Mouse (Mus musculus) limb, embryonic 15.5 days (tissue): Measurements from ENCODE around the gene Axdnd1. TPM values are rescaled to one million over a fixed set of nuclear protein-coding genes. Genes with fewer than 3 reads are reported as not detected.

Experiments
- ATAC-seq: fragments of 200-750 bp; cut with Nextera tagmentation; 2 replicates; pipeline ENCODE4 v1.8.0; 2017; ENCODE audit warnings: low read depth, moderate TSS enrichment; ENCODE audit not compliant: insufficient number of reproducible peaks, low FRiP score, low TSS enrichment
- H3K27ac ChIP-seq: fragments of 300-500 bp; sonication (generic); 2 replicates; pipeline ENCODE4 v1.5.1; 2015; ENCODE audit warnings: moderate library complexity, mild to moderate bottlenecking, inconsistent platforms
- H3K27me3 ChIP-seq: fragments of 300-500 bp; sonication (generic); 2 replicates; pipeline ENCODE4 v1.6.1; 2015; ENCODE audit warnings: inconsistent platforms
- H3K36me3 ChIP-seq: fragments of 300-500 bp; sonication (generic); 2 replicates; pipeline ENCODE4 v1.6.1; 2015; ENCODE audit warnings: inconsistent platforms
- H3K4me1 ChIP-seq: fragments of 300-500 bp; sonication (generic); 2 replicates; pipeline ENCODE4 v1.6.1; 2015; ENCODE audit warnings: inconsistent platforms
- H3K4me2 ChIP-seq: fragments of 300-500 bp; sonication (generic); 2 replicates; pipeline ENCODE4 v1.6.1; 2015; ENCODE audit warnings: mild to moderate bottlenecking, inconsistent platforms
- H3K4me3 ChIP-seq: fragments of 300-500 bp; sonication (generic); 2 replicates; pipeline ENCODE4 v1.5.1; 2015; ENCODE audit warnings: mild to moderate bottlenecking, inconsistent platforms
- H3K9ac ChIP-seq: fragments of 300-500 bp; sonication (generic); 2 replicates; pipeline ENCODE4 v1.6.1; 2015; ENCODE audit warnings: inconsistent platforms
- H3K9me3 ChIP-seq: fragments of 300-500 bp; sonication (generic); 2 replicates; pipeline ENCODE4 v1.6.1; 2016; ENCODE audit warnings: inconsistent platforms
- WGBS: fragments of 180-500 bp; shearing (Covaris S2); methylation state at CpG from one replicate; pipeline ENCODE4 v1.1.7; 2015; 5-methylcytosine and 5-hydroxymethylcytosine counted together
- polyA plus RNA-seq: library from polyadenylated mRNA; unstranded; fragments of >200 nt; fragmentation: Nextera tagmentation; extraction: Ambion mirVana; gene quantifications from 2 replicates; pipeline ENCODE4 v1.2.1, GENCODE M21; 2015

The Axdnd1 gene
- polyA plus RNA-seq, 1 experiment from 2014 or later, result 0.13 TPM

DNA sequence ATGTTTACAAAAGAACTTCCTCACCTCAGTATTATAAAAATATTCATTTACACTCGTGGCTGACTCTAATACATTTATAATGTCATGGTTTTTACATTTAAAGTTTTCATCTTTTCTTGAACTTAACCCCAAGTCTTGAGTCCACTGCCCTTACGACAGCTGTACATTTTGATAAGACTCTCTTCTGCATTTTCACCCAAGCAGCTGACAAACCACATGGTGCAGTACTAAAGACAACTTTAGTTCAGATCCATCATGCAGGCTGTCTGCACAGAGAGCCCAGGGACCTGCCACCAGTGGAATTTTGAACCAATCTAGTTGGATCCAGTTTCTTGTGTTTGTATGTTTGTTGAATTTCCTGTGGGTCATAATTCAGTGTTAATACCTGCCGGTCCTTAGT is 34.1 kb downstream of the Axdnd1 start:
- H3K4me1 ChIP-seq, result no peaks in the 10 kb centered on the region
- no peaks in the 10 kb centered on the region for H3K36me3 ChIP-seq
- H3K4me2 ChIP-seq, result no peak overlapping the region
- H3K9me3 ChIP-seq, result no peaks in the 10 kb centered on the region
- no peak for ATAC-seq
- no peak overlapping the region for H3K4me3 ChIP-seq
- H3K9ac ChIP-seq, result no peak overlapping the region
- no peak overlapping the region for H3K27ac ChIP-seq
- 65% methylated on average over 3 of the region's 3 CpGs for WGBS
- H3K27me3 ChIP-seq, result no peaks in the 10 kb centered on the region

DNA sequence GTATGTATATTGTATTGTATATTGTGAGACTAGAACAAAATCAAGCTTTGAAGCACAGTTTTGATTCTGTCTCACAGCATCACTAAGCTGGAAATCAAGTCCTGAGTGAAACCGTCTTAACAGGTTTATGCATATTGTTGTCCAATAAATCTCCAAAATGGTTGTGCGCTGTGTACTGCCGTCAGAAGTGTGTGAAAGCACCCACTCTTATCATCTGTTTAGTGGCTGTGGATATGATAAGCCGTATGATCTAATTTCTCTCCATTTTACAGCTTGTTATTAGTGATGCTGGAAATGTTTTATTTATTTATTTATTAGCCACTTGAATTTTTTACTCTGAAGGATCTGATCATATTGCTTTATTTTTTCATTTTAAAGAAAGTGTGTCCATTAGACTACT is 34.7 kb downstream of the Axdnd1 start:
- Histone ChIP-seq H3K27me3 (no peaks in the 10 kb centered on the region), H3K4me1 (no peaks in the 10 kb centered on the region), H3K36me3 (no peaks in the 10 kb centered on the region), H3K9me3 (no peaks in the 10 kb centered on the region), H3K27ac (no peak overlapping the region), H3K4me2 (no peak overlapping the region), H3K9ac (no peak overlapping the region), H3K4me3 (no peak overlapping the region)
- no peak for ATAC-seq
- 85% methylated on average over 4 of the region's 4 CpGs for WGBS

DNA sequence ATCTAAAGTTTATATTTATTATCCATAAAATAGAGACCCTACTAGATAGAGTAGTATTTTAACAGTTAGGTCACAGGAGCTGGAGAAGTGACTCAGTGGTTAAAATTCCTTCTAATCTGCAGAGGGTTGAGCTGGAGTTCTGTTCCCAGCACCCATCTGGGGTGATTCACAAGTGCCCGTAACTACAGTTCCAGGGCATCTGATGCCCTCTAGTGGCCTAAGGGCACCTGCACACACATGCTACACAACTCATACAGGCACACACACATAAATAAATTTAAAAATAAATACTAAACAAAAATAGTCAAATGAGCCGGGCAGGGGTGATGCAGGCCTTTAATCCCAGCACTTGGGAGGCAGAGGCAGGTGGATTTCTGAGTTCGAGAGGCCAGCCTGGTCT is 39.7 kb downstream of the Axdnd1 start:
- no peaks in the 10 kb centered on the region for H3K27me3 ChIP-seq
- no peak overlapping the region for H3K9ac ChIP-seq
- no peaks in the 10 kb centered on the region for H3K36me3 ChIP-seq
- 83% methylated on average over 3 of the region's 3 CpGs for WGBS
- no peak for ATAC-seq
- no peaks in the 10 kb centered on the region for H3K9me3 ChIP-seq
- H3K4me2 ChIP-seq, result no peak overlapping the region
- no peak overlapping the region for H3K27ac ChIP-seq
- no peak overlapping the region for H3K4me3 ChIP-seq
- no peaks in the 10 kb centered on the region for H3K4me1 ChIP-seq

DNA sequence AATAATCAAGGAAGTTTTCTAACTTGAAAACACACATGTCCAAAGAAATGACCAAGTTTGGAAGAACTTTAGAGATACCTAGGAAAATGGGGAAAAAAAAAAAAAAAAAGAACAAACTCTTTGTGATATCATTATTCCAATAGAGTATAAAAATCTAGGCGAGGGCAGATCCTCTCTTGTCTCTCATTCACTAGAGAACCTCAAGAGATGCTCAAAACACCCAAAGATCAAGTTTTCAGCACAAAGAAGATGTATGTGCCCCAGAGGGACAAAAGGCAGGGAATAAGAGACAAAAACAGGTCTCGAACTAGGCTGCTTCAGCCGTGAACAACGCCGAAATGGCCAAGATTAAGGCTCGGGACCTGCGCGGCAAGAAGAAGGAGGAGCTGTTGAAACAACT is 55.2 kb downstream of the Axdnd1 start, which contains the start of gene Gm2000:
Gene Gm2000, plus strand, starts transcription at position 301 of the 400 bp plus-strand sequence.
- Histone ChIP-seq H3K4me2 (no peak within 1 kb of the TSS), H3K4me1 (no peaks in the 10 kb centered on the region), H3K9me3 (no peaks in the 10 kb centered on the region), H3K9ac (no peak within 1 kb of the TSS), H3K4me3 (no peak within 1 kb of the TSS), H3K36me3 (no peaks in the 10 kb centered on the region), H3K27ac (no peak within 1 kb of the TSS), H3K27me3 (no peaks in the 10 kb centered on the region)
- 88% methylated on average over 8 of the region's 8 CpGs for WGBS
- no peak for ATAC-seq

DNA sequence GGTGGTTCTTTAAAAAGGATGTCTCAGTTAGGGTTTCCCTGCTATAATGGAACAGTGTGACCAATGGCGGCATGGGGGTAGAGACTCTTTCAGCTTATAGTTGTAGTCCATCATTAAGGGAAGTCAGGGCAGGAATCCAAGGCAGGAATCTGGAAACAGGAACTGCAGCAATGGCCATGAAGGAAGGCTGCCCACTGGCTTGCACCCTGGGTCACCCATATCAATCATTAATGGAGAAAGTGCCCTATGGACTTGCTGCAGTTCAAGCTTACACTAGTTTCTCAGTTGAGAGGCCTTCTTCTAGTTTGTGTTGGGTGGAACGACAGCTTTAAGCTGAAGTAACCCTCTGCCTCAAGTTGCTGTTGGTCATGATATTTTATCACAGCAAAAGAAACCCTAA is 68.5 kb downstream of the Axdnd1 start:
- 85% methylated on average over 2 of the region's 2 CpGs for WGBS
- H3K9me3 ChIP-seq, result no peaks in the 10 kb centered on the region
- H3K27me3 ChIP-seq, result no peaks in the 10 kb centered on the region
- H3K4me1 ChIP-seq, result no peaks in the 10 kb centered on the region
- no peaks in the 10 kb centered on the region for H3K36me3 ChIP-seq
- H3K27ac ChIP-seq, result no peak overlapping the region
- no peak overlapping the region for H3K4me2 ChIP-seq
- H3K9ac ChIP-seq, result no peak overlapping the region
- no peak overlapping the region for H3K4me3 ChIP-seq
- ATAC-seq, result no peak

DNA sequence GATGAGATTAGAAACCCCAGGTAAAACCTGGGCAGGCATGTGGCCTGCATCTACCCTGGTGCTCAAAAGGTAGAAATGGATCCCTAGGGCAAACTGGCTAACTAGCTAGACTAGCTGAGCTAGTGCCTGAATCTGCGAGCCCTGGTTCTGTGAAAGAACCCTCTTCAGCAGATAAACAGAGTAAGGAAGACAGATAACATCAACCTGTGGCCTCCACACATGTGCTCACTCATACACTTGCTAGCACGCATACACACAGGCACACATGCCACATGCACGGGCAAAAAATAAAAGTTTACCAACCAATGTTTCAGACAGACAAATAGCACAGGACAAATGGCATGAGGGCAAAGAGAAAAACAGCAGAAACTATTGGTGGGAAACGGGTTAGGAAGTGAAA is 70.5 kb downstream of the Axdnd1 start:
- WGBS, result 85% methylated on average over 4 of the region's 4 CpGs
- H3K4me2 ChIP-seq, result no peak overlapping the region
- ATAC-seq, result no peak

DNA sequence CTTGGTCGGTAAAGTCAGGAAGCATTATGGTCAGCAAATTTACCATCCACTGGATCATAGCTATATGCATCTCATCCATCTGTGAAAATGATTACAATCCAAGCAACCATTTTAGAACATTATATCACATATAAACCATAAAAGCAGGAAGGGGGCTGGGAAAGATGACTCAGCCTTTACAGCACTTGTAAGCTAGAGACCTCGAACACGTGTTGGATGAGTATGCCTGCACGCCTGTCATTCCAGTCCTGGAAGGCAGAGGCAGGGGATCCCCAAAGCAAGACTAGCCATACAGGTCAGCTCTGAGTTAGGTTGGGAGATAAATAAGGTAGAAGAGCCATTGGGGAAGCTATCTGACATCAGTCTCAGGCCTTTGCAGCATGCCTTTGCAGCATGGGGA is 71.9 kb downstream of the Axdnd1 start:
- H3K9me3 ChIP-seq, result no peaks in the 10 kb centered on the region
- WGBS, result 74% methylated on average over 4 of the region's 4 CpGs
- no peak overlapping the region for H3K27ac ChIP-seq
- H3K4me2 ChIP-seq, result no peak overlapping the region
- ATAC-seq, result no peak
- H3K4me1 ChIP-seq, result no peaks in the 10 kb centered on the region
- no peak overlapping the region for H3K9ac ChIP-seq
- no peaks in the 10 kb centered on the region for H3K27me3 ChIP-seq
- no peaks in the 10 kb centered on the region for H3K36me3 ChIP-seq
- no peak overlapping the region for H3K4me3 ChIP-seq

More for the DNA sequence above, 70.5 kb downstream of the Axdnd1 start:
- H3K36me3 ChIP-seq, result no peaks in the 10 kb centered on the region
- H3K9ac ChIP-seq, result no peak overlapping the region
- H3K27ac ChIP-seq, result no peak overlapping the region
- H3K4me3 ChIP-seq, result no peak overlapping the region
- H3K4me1 ChIP-seq, result no peaks in the 10 kb centered on the region
- no peaks in the 10 kb centered on the region for H3K9me3 ChIP-seq
- no peaks in the 10 kb centered on the region for H3K27me3 ChIP-seq

DNA sequence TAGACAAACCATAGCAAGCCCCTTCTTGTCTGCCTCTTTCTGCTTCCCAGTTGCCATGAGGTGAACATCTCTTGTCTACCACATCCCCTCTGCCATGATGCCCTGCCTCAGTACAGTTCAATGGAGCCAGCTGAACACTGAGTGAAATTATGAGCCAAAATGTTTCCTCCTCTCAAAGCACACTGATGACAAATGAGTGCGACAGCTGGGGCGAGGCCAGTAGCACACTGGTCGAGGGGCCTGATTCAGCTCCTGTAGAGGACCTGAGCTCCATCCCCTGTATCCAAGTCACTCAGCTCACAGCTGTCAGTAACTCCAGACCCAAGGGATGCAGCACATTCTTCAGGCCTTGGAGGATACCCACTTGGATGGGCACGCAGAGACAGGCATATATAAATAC is 75.3 kb downstream of the Axdnd1 start:
- Histone ChIP-seq H3K9ac (no peak overlapping the region), H3K27ac (no peak overlapping the region), H3K27me3 (no peaks in the 10 kb centered on the region), H3K4me2 (no peak overlapping the region), H3K36me3 (no peaks in the 10 kb centered on the region), H3K4me3 (no peak overlapping the region), H3K9me3 (no peaks in the 10 kb centered on the region), H3K4me1 (no peaks in the 10 kb centered on the region)
- WGBS, result 86% methylated on average over 4 of the region's 4 CpGs
- no peak for ATAC-seq

DNA sequence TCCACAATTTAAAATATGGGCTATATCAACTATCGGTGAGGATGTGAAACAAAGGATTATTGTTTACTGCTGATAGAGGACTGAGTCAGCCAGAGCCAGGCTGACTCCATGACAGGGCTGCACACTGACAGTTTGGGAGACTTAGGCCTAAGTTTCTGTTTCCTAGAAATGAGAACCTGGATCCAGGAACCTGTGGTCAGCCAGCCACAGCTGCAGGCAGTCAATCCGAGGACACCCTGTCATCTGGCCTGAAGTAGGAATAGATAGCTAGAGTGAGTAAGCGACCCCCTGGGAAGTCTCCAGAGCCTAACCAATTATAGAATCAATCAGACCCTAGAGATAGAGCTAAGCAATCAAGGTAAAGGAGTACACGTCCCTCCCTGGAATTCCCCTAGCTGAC is 76.5 kb downstream of the Axdnd1 start:
- Histone ChIP-seq H3K27ac (no peak overlapping the region), H3K27me3 (no peaks in the 10 kb centered on the region), H3K4me2 (no peak overlapping the region), H3K36me3 (no peaks in the 10 kb centered on the region), H3K4me3 (no peak overlapping the region), H3K9me3 (no peaks in the 10 kb centered on the region), H3K4me1 (no peaks in the 10 kb centered on the region), H3K9ac (no peak overlapping the region)
- no peak for ATAC-seq
- WGBS, result 74% methylated on average over 4 of the region's 4 CpGs

DNA sequence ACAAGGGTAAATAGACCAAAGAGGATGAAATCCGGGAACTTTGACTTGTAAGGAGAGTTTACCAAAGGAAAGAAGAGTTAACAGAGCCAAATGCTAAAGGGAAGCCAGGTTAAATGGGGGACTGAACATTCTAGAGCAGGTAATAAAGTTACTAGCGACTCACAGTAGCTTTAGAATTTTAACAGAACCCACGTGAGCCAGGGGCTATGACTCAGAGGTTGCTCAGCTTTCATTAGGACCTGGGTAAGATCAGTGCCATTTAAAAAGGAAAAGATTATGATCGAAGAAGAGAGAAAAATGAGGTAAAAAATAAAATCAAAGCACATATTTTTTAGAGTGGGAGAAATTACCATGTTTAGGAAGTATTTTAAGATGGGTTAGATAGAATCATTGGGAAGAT is 80.1 kb downstream of the Axdnd1 start:
- H3K36me3 ChIP-seq, result no peaks in the 10 kb centered on the region
- no peak overlapping the region for H3K4me2 ChIP-seq
- no peaks in the 10 kb centered on the region for H3K27me3 ChIP-seq
- no peaks in the 10 kb centered on the region for H3K9me3 ChIP-seq
- H3K27ac ChIP-seq, result no peak overlapping the region
- H3K4me1 ChIP-seq, result no peaks in the 10 kb centered on the region
- no peak for ATAC-seq
- 55% methylated on average over 4 of the region's 4 CpGs for WGBS
- H3K9ac ChIP-seq, result no peak overlapping the region
- H3K4me3 ChIP-seq, result no peak overlapping the region

DNA sequence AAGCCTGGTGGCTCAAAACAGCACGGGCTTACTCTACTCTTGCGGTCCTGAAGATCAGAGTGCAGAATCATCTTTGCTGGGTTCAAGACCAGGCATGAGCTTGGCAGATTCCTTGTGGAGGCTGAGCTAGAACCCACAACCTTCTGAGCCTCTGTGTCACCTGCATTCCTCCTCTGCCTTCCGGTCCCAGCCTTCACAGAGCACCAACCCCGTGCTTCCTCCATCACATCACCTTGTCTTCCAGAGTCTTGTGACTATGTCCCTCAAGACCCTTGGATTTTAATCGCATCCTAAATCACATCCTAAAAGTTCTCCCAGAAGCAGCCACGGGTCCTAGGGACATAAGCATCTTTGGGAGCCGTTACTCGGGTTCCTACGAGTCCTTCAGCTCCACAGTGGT is 97.8 kb downstream of the Axdnd1 start:
- H3K4me2 ChIP-seq, result no peak overlapping the region
- no peak overlapping the region for H3K27ac ChIP-seq
- H3K4me1 ChIP-seq, result no peaks in the 10 kb centered on the region
- WGBS, result 83% methylated on average over 9 of the region's 9 CpGs
- H3K9ac ChIP-seq, result no peak overlapping the region
- ATAC-seq, result no peak
- H3K36me3 ChIP-seq, result no peaks in the 10 kb centered on the region
- no peaks in the 10 kb centered on the region for H3K27me3 ChIP-seq
- no peaks in the 10 kb centered on the region for H3K9me3 ChIP-seq
- H3K4me3 ChIP-seq, result no peak overlapping the region

DNA sequence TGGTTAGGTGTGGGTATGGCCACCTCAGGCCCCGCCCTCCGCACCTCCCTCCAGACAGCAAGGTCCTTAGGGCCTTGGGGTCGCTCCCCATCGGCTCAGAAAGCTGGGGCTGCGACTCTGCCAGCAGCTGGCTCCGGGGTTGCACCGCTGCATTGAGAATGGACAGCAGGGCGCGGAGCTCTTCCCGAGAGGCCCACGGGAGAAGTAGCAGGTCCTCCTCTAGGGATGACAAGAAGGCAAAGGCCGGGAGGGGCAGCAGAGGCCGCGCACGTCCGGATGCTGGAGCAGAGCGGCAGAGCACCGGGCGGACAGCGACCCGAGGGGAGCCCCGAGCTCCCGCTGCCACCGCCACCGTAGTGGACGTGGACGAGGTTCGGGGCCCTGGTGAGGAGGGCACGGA is 110.3 kb downstream of the Axdnd1 start, which contains the start of gene Nphs2:
Gene Nphs2, plus strand, starts transcription at position 98 of the 400 bp plus-strand sequence.
- Histone ChIP-seq H3K4me2 (peak within 1 kb of the TSS; percentile 32), H3K9me3 (no peaks in the 10 kb centered on the region), H3K27me3 (peaks cover 42% of the 10 kb centered on the region), H3K27ac (no peak within 1 kb of the TSS), H3K4me1 (peaks cover 5% of the 10 kb centered on the region), H3K4me3 (peak within 1 kb of the TSS; percentile 21), H3K36me3 (no peaks in the 10 kb centered on the region), H3K9ac (no peak within 1 kb of the TSS)
- no peak for ATAC-seq
- WGBS, result 3% methylated on average over 29 of the region's 29 CpGs

DNA sequence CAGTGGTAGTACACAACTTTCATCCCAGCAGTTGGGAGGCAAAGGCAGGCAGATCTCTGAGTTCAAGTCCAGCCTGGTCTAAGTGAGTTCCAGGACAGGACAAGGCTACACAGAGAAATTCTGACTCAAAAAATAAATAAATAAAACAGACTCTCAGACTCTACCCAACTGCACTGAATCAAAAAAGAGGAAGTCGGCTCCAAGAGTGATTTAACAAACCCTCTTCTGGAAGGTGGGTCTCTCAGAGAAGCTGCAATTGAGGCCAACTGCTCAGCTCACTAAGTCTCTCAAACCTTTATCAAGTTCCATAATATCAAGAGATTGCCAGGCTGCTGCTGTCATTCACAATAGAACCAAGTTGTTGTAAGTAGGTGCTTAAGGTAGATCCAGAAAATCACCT is 112.4 kb downstream of the Axdnd1 start:
- no peaks in the 10 kb centered on the region for H3K36me3 ChIP-seq
- no peak for ATAC-seq

More for the DNA sequence above, 112.4 kb downstream of the Axdnd1 start:
- Histone ChIP-seq H3K4me1 (peaks cover 6% of the 10 kb centered on the region), H3K27me3 (peaks cover 58% of the 10 kb centered on the region), H3K27ac (no peak overlapping the region), H3K9me3 (no peaks in the 10 kb centered on the region), H3K4me2 (no peak overlapping the region), H3K9ac (no peak overlapping the region), H3K4me3 (no peak overlapping the region)
- 67% methylated on average over 1 of the region's 1 CpGs for WGBS
